Mouse (Mus musculus): ENCODE results near the gene Zfp131. TPM values are rescaled to one million over a fixed set of nuclear protein-coding genes. Genes with fewer than 3 reads are reported as not detected.

The Zfp131 gene
- total and polyA plus RNA-seq, 3 experiments = 31.3 to 61.4 (median 49.3) TPM

GRCm38 (mm10) chr13:119755141-119755547 lies 35.5 kb downstream of the Zfp131 start:
- no peak overlapping the region for H3K9ac ChIP-seq (ENCODE audit: insufficient read depth, low read depth)
- H3K4me1 ChIP-seq (ENCODE audit: control insufficient read depth in 1 of 2, insufficient read depth in 2 of 2) = peaks cover 3 to 11% of the 10 kb centered on the region in 2 experiments; a peak in 1 of 4 replicates
- H3K27me3 ChIP-seq (replicated peaks) = no peaks in the 10 kb centered on the region
- dilution Hi-C loops (cut with MboI; ENCODE audit: extremely low pct_ligation_motif_present, extremely low pct_unique_long_range_greater_than_20kb, low sequenced_read_pairs) (no loop called here), in situ Hi-C loops (cut with MboI; ENCODE audit: low pct_ligation_motif_present, low pct_unique_long_range_greater_than_20kb, low sequenced_read_pairs) (no loop called here)
- H3K79me2 ChIP-seq (replicated peaks; ENCODE audit: control insufficient read depth, extremely low read depth, insufficient read depth, poor library complexity, severe bottlenecking) = no peaks in the 10 kb centered on the region
- no peaks in the 10 kb centered on the region for H3K9me3 ChIP-seq (replicated peaks; ENCODE audit: low read length)
- no peak for DNase-seq (ENCODE audit: extremely low read depth)
- no peak overlapping the region for H3K4me3 ChIP-seq (replicated peaks in 1 of 3; ENCODE audit: low read depth in 2 of 3, low read length in 2 of 3, poor library complexity in 1 of 3)
- peaks cover 0 to 40% of the 10 kb centered on the region in 2 experiments for H3K36me3 ChIP-seq (replicated peaks in 1 of 2; ENCODE audit: control insufficient read depth in 1 of 2, insufficient read depth in 1 of 2, low read length in 1 of 2)
- H3K27ac ChIP-seq (ENCODE audit: insufficient read depth, low read depth) = no peak overlapping the region
- no peak for TF ChIP-seq ZNF384 (IDR thresholded peaks at IDR 0.05; ENCODE audit: low read depth, low read length)
- no peak for TF ChIP-seq USF2 (conservative IDR thresholded peaks at IDR 0.05; ENCODE audit: low read depth, low read length)
- TF ChIP-seq MAX (IDR thresholded peaks at IDR 0.05; ENCODE audit: low read length) = no peak
- TF ChIP-seq PAX5 (IDR thresholded peaks at IDR 0.05; ENCODE audit: low read length) = no peak
- no peak for TF ChIP-seq TBP (conservative IDR thresholded peaks at IDR 0.05; ENCODE audit: low read depth, low read length)
- TF ChIP-seq MXI1 (IDR thresholded peaks at IDR 0.05; ENCODE audit: low read depth, low read length) = no peak
- H3K4me2 ChIP-seq (ENCODE audit: insufficient read depth, low read depth, poor library complexity, severe bottlenecking) = no peak overlapping the region

GRCm38 (mm10) chr13:119754635-119755020 lies 36.1 kb downstream of the Zfp131 start:
- TF ChIP-seq BHLHE40 (IDR thresholded peaks at IDR 0.05; ENCODE audit: low read depth, low read length) (no peak), RCOR1 (conservative IDR thresholded peaks at IDR 0.05; ENCODE audit: low read depth, low read length) (no peak), GABPA (IDR thresholded peaks at IDR 0.05; ENCODE audit: insufficient replicate concordance, low read depth, low read length) (no peak), KAT2A (IDR thresholded peaks at IDR 0.05; ENCODE audit: insufficient replicate concordance, low read length) (no peak), ELF1 (IDR thresholded peaks at IDR 0.05; ENCODE audit: low read depth, low read length) (no peak), NELFE (IDR thresholded peaks at IDR 0.05; ENCODE audit: low read depth, low read length) (no peak), MYC (IDR thresholded peaks at IDR 0.05; ENCODE audit: low read depth, low read length) (no peak), CHD1 (IDR thresholded peaks at IDR 0.05; ENCODE audit: low read depth, low read length) (no peak), RAD21 (IDR thresholded peaks at IDR 0.05; ENCODE audit: low read depth, low read length) (no peak), ETS1 (conservative IDR thresholded peaks at IDR 0.05; ENCODE audit: low read depth, low read length) (no peak), TBP (conservative IDR thresholded peaks at IDR 0.05; ENCODE audit: low read depth, low read length) (no peak), ZNF384 (IDR thresholded peaks at IDR 0.05; ENCODE audit: low read depth, low read length) (no peak), USF2 (conservative IDR thresholded peaks at IDR 0.05; ENCODE audit: low read depth, low read length) (no peak), HCFC1 (IDR thresholded peaks at IDR 0.05; ENCODE audit: low read depth, low read length) (no peak), POLR2AphosphoS2 (IDR thresholded peaks at IDR 0.05; ENCODE audit: low read depth, low read length) (no peak)
- no peak overlapping the region for H3K9ac ChIP-seq (ENCODE audit: insufficient read depth, low read depth)
- H3K36me3 ChIP-seq (replicated peaks in 1 of 2; ENCODE audit: control insufficient read depth in 1 of 2, insufficient read depth in 1 of 2, low read length in 1 of 2) = peaks cover 0 to 41% of the 10 kb centered on the region in 2 experiments
- H3K27me3 ChIP-seq (replicated peaks) = no peaks in the 10 kb centered on the region
- H3K79me2 ChIP-seq (replicated peaks; ENCODE audit: control insufficient read depth, extremely low read depth, insufficient read depth, poor library complexity, severe bottlenecking) = no peaks in the 10 kb centered on the region
- in situ Hi-C loops (cut with MboI; ENCODE audit: low pct_ligation_motif_present, low pct_unique_long_range_greater_than_20kb, low sequenced_read_pairs) (no loop called here), dilution Hi-C loops (cut with MboI; ENCODE audit: extremely low pct_ligation_motif_present, extremely low pct_unique_long_range_greater_than_20kb, low sequenced_read_pairs) (no loop called here)
- H3K4me1 ChIP-seq (ENCODE audit: control insufficient read depth in 1 of 2, insufficient read depth in 2 of 2) = peaks cover 3 to 14% of the 10 kb centered on the region in 2 experiments; a peak in 1 of 4 replicates
- H3K4me2 ChIP-seq (ENCODE audit: insufficient read depth, low read depth, poor library complexity, severe bottlenecking) = no peak overlapping the region
- no peak overlapping the region for H3K27ac ChIP-seq (ENCODE audit: insufficient read depth, low read depth)
- H3K4me3 ChIP-seq (replicated peaks in 1 of 3; ENCODE audit: low read depth in 2 of 3, low read length in 2 of 3, poor library complexity in 1 of 3) = no peak overlapping the region
- no peaks in the 10 kb centered on the region for H3K9me3 ChIP-seq (replicated peaks; ENCODE audit: low read length)
- no peak for DNase-seq (ENCODE audit: extremely low read depth)
